Mouse (Mus musculus): ENCODE results near the gene Rpp30.

GRCm38 (mm10) chr19:36046046-36046445 lies 37.5 kb upstream of the Rpp30 start:
- no peak for TF ChIP-seq POLR2A (IDR thresholded peaks at IDR 0.05; ENCODE audit: low read depth, low read length)
- TF ChIP-seq CTCF (IDR thresholded peaks at IDR 0.05; ENCODE audit: extremely low read depth, insufficient read length, insufficient replicate concordance, low read depth, low read length) = no peak

All from small intestine, adult 2 months (tissue).